Mouse (Mus musculus): ENCODE measurements at regions not wholly inside any gene's neighbourhood (a gene's known extent, or its start where the extent isn't known, plus 50 kb on each side); places are given as distances from the start of the nearest gene placed in this dataset.

GRCm38 (mm10) chr11:18249236-18249635, 295.6 kb upstream of the Etaa1 start:
- no peak for ATAC-seq (ENCODE audit: insufficient number of reproducible peaks, insufficient read depth, low FRiP score, low TSS enrichment)
- WGBS, result 43% methylated on average over 4 of the region's 4 CpGs
- H3K4me1 ChIP-seq, result no peaks in the 10 kb centered on the region

GRCm38 (mm10) chr11:18216762-18217161, 263.1 kb upstream of the Etaa1 start:
- 78% methylated on average over 4 of the region's 4 CpGs for WGBS
- no peaks in the 10 kb centered on the region for H3K9me3 ChIP-seq
- no peak overlapping the region for H3K27ac ChIP-seq
- no peak for ATAC-seq (ENCODE audit: insufficient number of reproducible peaks, insufficient read depth, low FRiP score, low TSS enrichment)
- no peak overlapping the region for H3K9ac ChIP-seq
- no peaks in the 10 kb centered on the region for H3K27me3 ChIP-seq
- H3K4me3 ChIP-seq, result no peak overlapping the region
- H3K4me1 ChIP-seq, result no peaks in the 10 kb centered on the region
- no peak overlapping the region for H3K4me2 ChIP-seq (replicated peaks)
- H3K36me3 ChIP-seq, result no peaks in the 10 kb centered on the region

More at GRCm38 (mm10) chr11:18249236-18249635, 295.6 kb upstream of the Etaa1 start:
- no peaks in the 10 kb centered on the region for H3K9me3 ChIP-seq
- no peak overlapping the region for H3K9ac ChIP-seq
- H3K27ac ChIP-seq, result no peak overlapping the region
- H3K27me3 ChIP-seq, result no peaks in the 10 kb centered on the region
- H3K36me3 ChIP-seq, result no peaks in the 10 kb centered on the region
- no peak overlapping the region for H3K4me2 ChIP-seq (replicated peaks)
- H3K4me3 ChIP-seq, result no peak overlapping the region

GRCm38 (mm10) chr11:18173028-18173427, 219.4 kb upstream of the Etaa1 start:
- no peak overlapping the region for H3K9ac ChIP-seq
- H3K27ac ChIP-seq, result no peak overlapping the region
- WGBS, result 66% methylated on average over 2 of the region's 2 CpGs
- no peak overlapping the region for H3K4me3 ChIP-seq
- no peaks in the 10 kb centered on the region for H3K9me3 ChIP-seq
- no peaks in the 10 kb centered on the region for H3K4me1 ChIP-seq
- no peak overlapping the region for H3K4me2 ChIP-seq (replicated peaks)
- H3K36me3 ChIP-seq, result no peaks in the 10 kb centered on the region
- H3K27me3 ChIP-seq, result no peaks in the 10 kb centered on the region
- no peak for ATAC-seq (ENCODE audit: insufficient number of reproducible peaks, insufficient read depth, low FRiP score, low TSS enrichment)

GRCm38 (mm10) chr11:18171207-18171776, 217.6 kb upstream of the Etaa1 start:
- Histone ChIP-seq H3K36me3 (no peaks in the 10 kb centered on the region), H3K4me3 (no peak overlapping the region), H3K27me3 (no peaks in the 10 kb centered on the region), H3K27ac (no peak overlapping the region), H3K4me2 (replicated peaks) (no peak overlapping the region), H3K9me3 (no peaks in the 10 kb centered on the region), H3K4me1 (no peaks in the 10 kb centered on the region), H3K9ac (no peak overlapping the region)
- ATAC-seq (ENCODE audit: insufficient number of reproducible peaks, insufficient read depth, low FRiP score, low TSS enrichment), result no peak
- WGBS, result 45% methylated on average over 2 of the region's 2 CpGs

- H3K4me2 ChIP-seq (replicated peaks), result no peak overlapping the region
- WGBS, result 73% methylated on average over 4 of the region's 4 CpGs
Observed at GRCm38 (mm10) chr11:18165609-18166347, 212.1 kb upstream of the Etaa1 start.

GRCm38 (mm10) chr11:18164025-18164423, 210.3 kb upstream of the Etaa1 start:
- Histone ChIP-seq H3K4me2 (replicated peaks) (no peak overlapping the region), H3K36me3 (no peaks in the 10 kb centered on the region), H3K4me1 (no peaks in the 10 kb centered on the region), H3K4me3 (no peak overlapping the region), H3K9ac (no peak overlapping the region), H3K27me3 (no peaks in the 10 kb centered on the region), H3K27ac (no peak overlapping the region), H3K9me3 (no peaks in the 10 kb centered on the region)
- no peak for ATAC-seq (ENCODE audit: insufficient number of reproducible peaks, insufficient read depth, low FRiP score, low TSS enrichment)
- WGBS, result 65% methylated on average over 2 of the region's 2 CpGs

More at GRCm38 (mm10) chr11:18165609-18166347, 212.1 kb upstream of the Etaa1 start:
- no peaks in the 10 kb centered on the region for H3K9me3 ChIP-seq
- no peak overlapping the region for H3K9ac ChIP-seq
- H3K4me1 ChIP-seq, result no peaks in the 10 kb centered on the region
- no peak for ATAC-seq (ENCODE audit: insufficient number of reproducible peaks, insufficient read depth, low FRiP score, low TSS enrichment)
- H3K36me3 ChIP-seq, result no peaks in the 10 kb centered on the region
- H3K27ac ChIP-seq, result no peak overlapping the region
- no peaks in the 10 kb centered on the region for H3K27me3 ChIP-seq
- H3K4me3 ChIP-seq, result no peak overlapping the region

- 79% methylated on average over 5 of the region's 5 CpGs for WGBS
- H3K36me3 ChIP-seq, result no peaks in the 10 kb centered on the region
- no peaks in the 10 kb centered on the region for H3K27me3 ChIP-seq
- no peak overlapping the region for H3K4me2 ChIP-seq (replicated peaks)
- no peak overlapping the region for H3K27ac ChIP-seq
- no peak overlapping the region for H3K9ac ChIP-seq
- no peaks in the 10 kb centered on the region for H3K4me1 ChIP-seq
- H3K9me3 ChIP-seq, result no peaks in the 10 kb centered on the region
- H3K4me3 ChIP-seq, result no peak overlapping the region
- no peak for ATAC-seq (ENCODE audit: insufficient number of reproducible peaks, insufficient read depth, low FRiP score, low TSS enrichment)
Observed at GRCm38 (mm10) chr11:18163156-18164024, 209.7 kb upstream of the Etaa1 start.

- no peak overlapping the region for H3K9ac ChIP-seq
- no peak overlapping the region for H3K27ac ChIP-seq
- H3K4me1 ChIP-seq, result no peaks in the 10 kb centered on the region
- H3K4me2 ChIP-seq (replicated peaks), result no peak overlapping the region
- no peaks in the 10 kb centered on the region for H3K27me3 ChIP-seq
- no peak for ATAC-seq (ENCODE audit: insufficient number of reproducible peaks, insufficient read depth, low FRiP score, low TSS enrichment)
- no peak overlapping the region for H3K4me3 ChIP-seq
- WGBS, result 85% methylated on average over 4 of the region's 4 CpGs
- H3K9me3 ChIP-seq, result no peaks in the 10 kb centered on the region
- H3K36me3 ChIP-seq, result no peaks in the 10 kb centered on the region
Observed at GRCm38 (mm10) chr11:18156506-18156905, 202.8 kb upstream of the Etaa1 start.

GRCm38 (mm10) chr11:18151788-18152563, 198.3 kb upstream of the Etaa1 start:
- Histone ChIP-seq H3K4me1 (no peaks in the 10 kb centered on the region), H3K36me3 (no peaks in the 10 kb centered on the region), H3K9me3 (no peaks in the 10 kb centered on the region), H3K4me3 (no peak overlapping the region), H3K4me2 (replicated peaks) (no peak overlapping the region), H3K27me3 (no peaks in the 10 kb centered on the region), H3K9ac (no peak overlapping the region), H3K27ac (no peak overlapping the region)
- no peak for ATAC-seq (ENCODE audit: insufficient number of reproducible peaks, insufficient read depth, low FRiP score, low TSS enrichment)
- 11% methylated on average over 6 of the region's 6 CpGs for WGBS

GRCm38 (mm10) chr11:18151369-18151768, 197.7 kb upstream of the Etaa1 start:
- Histone ChIP-seq H3K27ac (no peak overlapping the region), H3K27me3 (no peaks in the 10 kb centered on the region), H3K4me1 (no peaks in the 10 kb centered on the region), H3K9me3 (no peaks in the 10 kb centered on the region), H3K4me2 (replicated peaks) (no peak overlapping the region), H3K9ac (no peak overlapping the region), H3K36me3 (no peaks in the 10 kb centered on the region), H3K4me3 (no peak overlapping the region)
- WGBS, result 78% methylated on average over 4 of the region's 4 CpGs
- ATAC-seq (ENCODE audit: insufficient number of reproducible peaks, insufficient read depth, low FRiP score, low TSS enrichment), result no peak

- Histone ChIP-seq H3K9ac (no peak overlapping the region), H3K27ac (no peak overlapping the region), H3K9me3 (no peaks in the 10 kb centered on the region), H3K36me3 (no peaks in the 10 kb centered on the region), H3K27me3 (no peaks in the 10 kb centered on the region), H3K4me3 (no peak overlapping the region), H3K4me1 (no peaks in the 10 kb centered on the region), H3K4me2 (replicated peaks) (no peak overlapping the region)
- WGBS, result 70% methylated on average over 5 of the region's 5 CpGs
- ATAC-seq (ENCODE audit: insufficient number of reproducible peaks, insufficient read depth, low FRiP score, low TSS enrichment), result no peak
Observed at GRCm38 (mm10) chr11:18127488-18127887, 173.8 kb upstream of the Etaa1 start.
